Mouse (Mus musculus) megakaryocyte, embryonic 14.5 days (primary cell): ENCODE results near the gene Btbd16.

Source experiments
- FLI1 ChIP-seq: IDR thresholded peaks from 2 replicates; pipeline ENCODE4 v1.6.1; 2012; ENCODE audit warnings: low read length, inconsistent platforms, mixed read lengths
- GATA1 ChIP-seq: IDR thresholded peaks from 3 replicates; pipeline ENCODE4 v1.6.1; 2012; ENCODE audit warnings: mixed read lengths, low read length, inconsistent platforms, borderline replicate concordance

DNA sequence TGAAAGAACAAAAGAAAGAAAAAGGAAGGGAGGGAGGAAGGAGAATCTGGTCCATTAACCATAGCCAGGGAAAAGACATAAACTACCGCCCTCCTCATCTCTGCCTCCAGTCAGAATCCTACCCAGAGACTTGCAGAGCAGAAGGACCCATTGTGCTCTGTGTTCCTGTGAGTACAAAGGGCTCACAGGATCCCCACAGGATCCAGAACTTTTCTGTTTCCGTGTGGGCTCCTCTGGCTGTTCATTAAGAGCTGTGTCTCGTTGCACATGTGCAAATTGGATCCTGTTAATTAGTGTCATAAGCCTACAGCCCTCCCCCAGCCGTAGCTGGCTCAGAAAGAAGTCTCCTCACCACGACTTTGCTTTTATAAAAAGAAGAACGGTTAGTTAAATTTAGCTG is 41.0 kb upstream of the Btbd16 start:
- TF ChIP-seq GATA1 (no peak), FLI1 (no peak)
